Mouse (Mus musculus): ENCODE measurements around the gene C4b. TPM values are rescaled to one million over a fixed set of nuclear protein-coding genes. Genes with fewer than 3 reads are reported as not detected.
"Not testable (repeated sequence)": the region's sequence is repeated elsewhere in the genome, so short reads cannot be mapped to it uniquely, and the experiment has no call there.

Gene C4b
- total RNA-seq, 2 experiments from 2014 or later = 0.93 to 1.8 TPM

DNA sequence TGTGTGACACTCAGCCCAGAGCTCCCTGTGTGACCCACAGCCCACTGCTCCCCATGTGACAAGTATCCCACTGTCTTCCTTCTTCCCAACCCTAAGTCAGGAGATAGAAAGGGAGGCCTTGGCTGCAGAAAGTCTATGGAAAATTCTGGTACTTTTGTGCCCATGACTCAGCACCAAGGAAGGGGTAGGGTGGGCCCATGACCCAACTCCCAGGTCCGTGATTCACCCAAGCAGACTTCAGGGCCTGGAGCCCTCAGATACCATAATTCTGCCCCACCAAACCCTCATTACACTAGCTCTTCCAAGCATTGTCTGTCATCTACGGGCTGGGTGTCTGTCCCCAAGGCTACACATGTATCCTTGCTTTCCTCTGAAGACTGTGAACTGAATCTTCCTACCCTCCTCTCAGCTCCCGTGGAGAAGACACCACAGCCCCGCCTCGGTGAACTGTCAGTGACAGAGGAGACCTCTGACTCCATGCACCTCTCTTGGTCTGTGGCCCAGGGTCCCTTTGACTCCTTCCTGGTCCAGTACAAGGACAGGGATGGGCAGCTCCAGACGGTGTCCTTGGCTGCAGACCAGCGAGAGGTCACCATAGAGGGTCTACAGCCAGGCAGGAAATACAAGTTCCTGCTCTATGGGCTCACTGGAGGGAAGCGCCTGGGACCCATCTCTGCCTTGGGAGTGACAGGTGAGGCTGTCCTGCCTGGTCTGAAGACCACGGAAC, 29.3 kb downstream of the C4b start:
- not testable (repeated sequence) for DNase-seq
- intact Hi-C loops (cut with DNase I; ENCODE audit: low total_unique reads) = loop anchor here (5.0 kb wide), 1 partner anchor 62 kb away; no protein-coding TSS in a partner anchor

DNA sequence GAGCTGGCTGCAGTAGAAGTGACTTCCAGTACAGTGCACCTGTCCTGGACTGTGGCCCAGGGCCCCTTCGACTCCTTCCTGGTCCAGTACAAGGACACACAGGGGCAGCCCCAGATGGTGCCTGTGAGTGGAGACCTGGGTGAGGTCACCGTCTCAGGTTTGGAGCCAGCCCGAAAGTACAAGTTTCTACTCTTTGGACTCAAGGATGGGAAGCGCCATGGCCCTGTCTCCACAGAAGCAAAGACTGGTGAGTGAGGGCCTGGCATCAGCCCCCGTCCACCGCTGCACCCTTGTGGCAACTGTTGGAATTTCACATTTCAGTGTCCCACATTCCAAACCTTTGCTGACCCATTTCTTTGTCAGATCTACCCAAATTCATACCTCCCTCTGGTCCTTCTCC, 30.7 kb downstream of the C4b start:
- intact Hi-C loops (cut with DNase I; ENCODE audit: low total_unique reads) = loop anchor here (5.0 kb wide), 1 partner anchor 61 kb away; no protein-coding TSS in a partner anchor

DNA sequence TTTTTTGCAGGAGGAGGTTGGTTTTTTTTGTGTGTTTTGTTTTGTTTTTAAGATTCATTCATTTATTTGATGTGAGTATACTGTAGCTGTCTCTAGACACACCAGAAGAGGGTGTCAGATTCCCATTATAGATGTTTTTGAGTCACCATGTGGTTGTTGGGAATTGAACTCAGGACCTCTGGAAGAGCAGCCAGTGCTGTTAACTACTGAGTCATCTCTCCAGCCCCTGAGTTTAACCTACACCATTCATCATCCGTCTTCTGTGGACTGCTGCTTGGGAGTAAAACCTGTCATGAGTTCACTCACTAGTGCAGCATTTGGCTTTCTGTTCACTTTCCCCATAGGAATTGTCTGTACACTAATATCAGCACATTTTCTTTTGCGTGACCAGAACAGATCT, 37.2 kb downstream of the C4b start:
- intact Hi-C loops (cut with DNase I; ENCODE audit: low total_unique reads); DNase-seq: not testable (repeated sequence)

More for the DNA sequence above, 30.7 kb downstream of the C4b start:
- peak; percentile 64 for DNase-seq

DNA sequence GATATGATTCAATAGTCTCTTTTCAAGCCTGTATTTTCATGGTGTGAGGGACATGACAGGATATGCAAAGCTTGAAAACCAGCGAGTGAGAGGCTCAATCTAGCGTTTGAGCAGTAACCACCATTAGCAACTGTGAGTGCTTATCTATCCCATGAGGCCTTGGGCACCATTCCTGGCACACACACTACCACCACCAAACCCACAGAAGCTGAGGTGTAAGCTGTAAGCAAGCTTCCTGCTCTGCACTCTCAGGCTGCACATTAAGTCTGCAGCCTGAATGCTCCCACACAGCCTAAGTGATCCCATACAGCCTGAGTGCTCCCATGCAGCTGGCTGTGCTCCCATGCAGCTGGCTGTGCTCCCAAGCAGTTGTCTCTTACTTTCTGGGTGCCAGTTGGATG, 43.0 kb downstream of the C4b start:
- intact Hi-C loops (cut with DNase I; ENCODE audit: low total_unique reads) = no loop called here
- no peak for DNase-seq

DNA sequence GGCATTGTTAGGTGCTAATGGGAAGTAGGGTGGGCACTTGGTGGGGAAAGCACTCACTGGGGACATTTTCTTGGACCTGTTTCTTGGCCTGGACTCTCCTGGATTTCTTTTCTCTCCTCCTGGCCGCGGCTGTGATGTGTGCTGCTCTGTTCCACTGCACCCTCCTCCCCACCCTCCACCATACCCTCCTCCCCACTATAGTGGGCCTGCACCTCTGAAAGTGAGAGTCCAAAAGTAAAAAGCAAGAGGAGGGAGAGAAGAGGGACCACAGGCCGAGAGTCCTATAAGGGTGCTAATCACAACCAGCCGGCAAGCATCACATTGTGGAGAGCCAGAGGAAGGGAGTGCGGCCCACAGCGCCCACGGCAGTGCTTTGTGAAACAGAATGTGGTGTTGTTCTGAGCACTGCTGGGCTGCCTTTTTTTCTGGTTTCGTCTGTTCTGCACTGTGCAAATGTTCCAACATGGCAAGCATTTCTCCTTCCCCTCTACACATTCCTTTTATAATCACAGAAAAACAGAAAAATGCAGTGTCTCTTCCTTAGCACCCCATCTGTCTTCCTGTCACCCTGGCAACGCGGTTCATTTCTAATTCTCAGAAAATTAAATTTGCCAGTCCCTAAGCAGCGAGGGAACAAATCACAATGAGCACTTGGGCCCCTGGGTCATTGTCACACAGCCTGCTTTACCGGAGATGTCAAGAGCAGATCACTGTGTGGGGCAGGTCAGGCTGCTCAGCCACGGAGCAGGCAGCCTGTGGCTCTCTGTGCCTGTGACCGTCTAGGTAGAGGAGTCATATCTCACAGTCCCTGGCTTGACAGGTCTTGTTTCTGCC, 43.9 kb downstream of the C4b start:
- intact Hi-C loops (cut with DNase I; ENCODE audit: low total_unique reads) = no loop called here
- DNase-seq = no peak

DNA sequence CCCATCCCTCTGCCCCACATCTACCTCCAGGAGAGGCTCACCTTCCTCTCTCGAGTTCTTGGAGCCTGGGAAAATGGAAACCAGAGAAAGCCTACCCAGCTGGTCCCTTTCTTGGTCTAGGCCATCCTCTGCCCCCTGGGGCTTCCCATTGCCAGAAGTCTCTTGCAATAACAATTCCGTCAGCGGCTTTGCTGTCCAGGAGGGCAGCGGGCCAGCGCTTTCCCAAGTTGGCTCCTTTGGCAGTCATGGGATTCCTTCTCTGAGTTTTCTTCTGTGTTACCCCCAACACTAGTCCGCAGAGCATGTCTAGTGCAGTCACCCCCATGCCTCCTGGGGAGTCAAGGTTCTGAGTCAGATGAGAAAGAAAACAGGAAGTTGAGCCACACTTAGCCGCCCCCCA, 50.8 kb downstream of the C4b start:
- peak; percentile 91 for DNase-seq
- intact Hi-C loops (cut with DNase I; ENCODE audit: low total_unique reads) = no loop called here

DNA sequence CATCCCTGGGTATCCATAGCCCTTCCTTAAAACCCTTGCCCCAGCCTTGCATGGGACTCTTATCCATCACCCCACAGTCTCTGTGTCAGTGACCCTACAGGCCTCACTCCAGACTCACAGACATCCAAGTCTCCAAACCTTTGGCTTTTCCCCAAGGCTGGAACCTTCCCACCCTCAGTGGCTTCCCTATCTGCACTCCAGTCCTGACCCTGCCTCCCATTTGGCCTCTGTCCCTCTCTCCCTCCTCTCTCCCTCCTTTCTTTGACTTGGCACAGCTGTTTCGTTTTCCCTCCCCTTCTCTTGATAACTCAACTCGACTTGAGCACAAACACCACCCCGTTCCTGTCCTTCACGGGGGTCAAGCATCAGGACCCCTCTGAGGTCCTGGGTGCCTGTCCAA, 53.2 kb downstream of the C4b start:
- DNase-seq = peak; percentile 63
- intact Hi-C loops (cut with DNase I; ENCODE audit: low total_unique reads) = no loop called here

DNA sequence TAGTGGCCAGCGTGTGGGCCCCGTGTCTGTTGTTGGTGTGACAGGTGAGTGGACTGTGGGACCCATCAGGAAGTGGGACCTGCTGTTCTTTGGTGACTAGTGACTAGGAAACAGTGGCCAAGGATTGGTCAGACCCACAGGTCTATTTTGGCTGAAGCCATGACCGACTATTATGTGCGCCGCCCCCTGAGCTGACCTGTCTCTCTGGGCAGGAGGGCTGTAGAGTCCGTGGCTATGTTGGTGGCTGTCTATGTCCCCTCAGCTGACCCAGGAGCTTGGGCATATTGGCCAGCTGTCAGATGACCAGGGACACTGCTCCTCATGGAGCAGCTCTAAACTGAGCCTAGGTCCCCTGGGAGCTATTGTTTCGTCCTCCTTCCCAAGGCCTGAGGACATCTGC, 54.8 kb downstream of the C4b start:
- intact Hi-C loops (cut with DNase I; ENCODE audit: low total_unique reads) = no loop called here
- DNase-seq = no peak

DNA sequence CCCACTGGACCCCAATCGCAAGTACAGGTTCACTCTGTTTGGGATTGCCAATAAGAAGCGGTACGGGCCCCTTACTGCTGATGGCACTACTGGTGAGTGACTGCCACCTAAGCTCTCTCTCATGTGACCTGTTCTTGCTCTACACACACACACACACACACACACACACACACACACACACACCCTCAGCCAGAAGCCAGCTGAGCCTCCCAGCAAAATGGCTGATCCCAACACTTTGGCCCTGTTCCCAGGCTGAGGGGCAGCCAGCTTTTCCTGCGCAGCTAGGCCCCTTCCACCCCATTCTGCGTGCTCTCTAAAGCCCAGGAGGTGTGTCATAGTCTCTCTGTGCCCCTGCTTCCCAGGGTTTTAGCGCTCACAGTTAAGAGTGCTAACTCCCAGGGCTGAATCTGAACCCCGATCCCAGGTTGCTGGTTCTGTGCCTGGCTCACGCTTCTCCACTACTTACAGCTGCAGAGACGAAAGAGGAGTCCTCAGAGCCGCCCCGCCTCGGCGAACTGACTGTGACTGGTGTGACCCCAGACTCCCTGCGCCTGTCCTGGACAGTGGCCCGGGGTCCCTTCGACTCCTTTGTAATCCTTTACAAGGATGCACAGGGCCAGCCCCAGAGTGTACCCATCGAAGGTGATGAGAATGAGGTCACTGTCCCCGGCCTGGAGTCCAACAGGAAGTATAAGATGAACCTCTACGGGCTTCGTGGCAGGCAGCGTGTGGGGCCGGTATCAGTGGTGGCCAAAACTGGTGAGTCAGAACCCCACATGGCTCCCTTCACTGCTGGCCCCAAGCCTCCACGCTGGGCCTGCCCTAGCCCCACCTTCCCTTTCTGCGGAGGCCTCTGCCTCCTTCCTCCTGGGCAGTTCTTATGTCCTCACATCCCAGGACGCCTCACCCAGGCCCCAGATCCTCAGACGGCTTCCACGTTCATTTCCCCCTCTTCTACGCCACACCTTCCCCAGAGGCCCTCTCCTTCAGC, 58.3 kb downstream of the C4b start:
- intact Hi-C loops (cut with DNase I; ENCODE audit: low total_unique reads) = no loop called here

DNA sequence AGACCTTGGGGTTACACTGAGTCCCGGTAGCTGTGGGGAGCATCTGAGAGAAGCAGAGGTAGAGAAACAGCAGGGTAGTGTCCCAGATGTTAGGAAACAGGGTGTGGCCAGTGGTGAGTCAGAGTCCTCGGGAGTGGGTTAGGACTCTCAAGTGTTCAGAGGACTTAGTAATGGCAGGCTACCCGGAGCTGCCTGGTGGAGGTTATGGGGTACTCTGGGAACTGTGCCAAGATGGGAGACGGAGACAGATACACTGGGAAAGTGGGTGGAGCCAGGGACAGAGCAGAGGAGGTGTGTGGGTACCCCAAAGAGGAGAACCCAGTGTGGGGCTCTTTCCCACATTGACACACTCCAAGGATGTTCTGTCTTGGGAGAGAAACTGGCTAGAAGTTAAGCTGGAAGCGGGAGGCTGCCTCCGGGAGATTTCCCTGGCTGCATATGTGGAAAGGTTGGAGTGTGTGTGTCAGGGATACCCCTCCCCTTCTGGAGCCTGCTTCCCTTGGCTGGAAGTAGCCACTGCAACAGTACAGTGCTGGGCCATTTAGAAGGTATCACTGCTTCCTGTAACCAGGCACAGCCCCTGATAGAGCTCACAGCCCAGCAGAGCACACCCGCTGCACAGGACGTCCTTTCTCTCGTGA, 59.3 kb downstream of the C4b start:
- DNase-seq = peak; percentile 53
- intact Hi-C loops (cut with DNase I; ENCODE audit: low total_unique reads) = no loop called here

More for the DNA sequence above, 58.3 kb downstream of the C4b start:
- peak; percentile 88 for DNase-seq

DNA sequence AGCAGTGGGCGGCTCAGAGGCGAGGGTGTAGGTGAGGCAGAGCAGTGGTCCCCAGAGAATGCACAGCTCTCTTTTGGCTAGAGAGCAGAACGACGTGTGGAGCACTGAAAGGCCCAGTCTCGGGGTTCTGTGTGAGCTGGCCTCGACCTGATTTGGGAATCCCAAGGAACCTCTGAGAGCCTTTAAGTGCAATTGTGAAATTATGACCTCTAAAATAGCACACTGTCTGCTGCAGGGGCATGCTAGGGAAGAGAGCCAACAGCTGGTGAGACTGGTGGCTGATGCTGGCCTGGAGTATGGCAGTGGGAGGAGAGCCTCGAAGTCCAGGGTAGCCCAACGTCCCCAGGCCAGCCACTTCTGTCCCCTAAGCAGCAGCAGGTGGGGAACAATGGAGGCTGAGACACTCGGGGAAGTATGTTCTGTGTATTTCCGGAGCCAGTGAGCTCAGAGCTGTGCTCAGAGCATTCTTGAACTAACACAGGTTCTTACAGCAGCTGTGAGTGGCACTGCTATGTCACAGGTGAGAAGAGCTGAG, 59.9 kb downstream of the C4b start:
- no peak for DNase-seq
- intact Hi-C loops (cut with DNase I; ENCODE audit: low total_unique reads) = no loop called here

DNA sequence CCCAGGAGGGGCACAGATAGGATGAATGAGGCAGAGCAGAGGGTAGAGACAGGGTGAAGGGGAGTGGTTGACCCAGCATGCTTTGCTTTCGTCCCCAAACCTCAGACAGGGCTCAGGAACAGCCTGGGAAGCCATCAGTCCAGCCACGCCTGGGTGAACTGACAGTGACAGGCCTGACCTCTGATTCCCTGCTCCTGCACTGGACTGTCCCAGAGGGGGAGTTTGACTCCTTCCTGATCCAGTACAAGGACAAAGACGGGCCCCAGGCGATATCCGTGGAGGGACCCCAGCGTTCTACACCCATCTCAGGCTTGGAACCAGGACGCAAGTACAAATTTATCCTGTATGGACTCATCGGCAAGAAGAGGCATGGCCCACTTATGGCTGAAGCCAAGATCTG, 60.5 kb downstream of the C4b start:
- intact Hi-C loops (cut with DNase I; ENCODE audit: low total_unique reads) = no loop called here
- DNase-seq = no peak

DNA sequence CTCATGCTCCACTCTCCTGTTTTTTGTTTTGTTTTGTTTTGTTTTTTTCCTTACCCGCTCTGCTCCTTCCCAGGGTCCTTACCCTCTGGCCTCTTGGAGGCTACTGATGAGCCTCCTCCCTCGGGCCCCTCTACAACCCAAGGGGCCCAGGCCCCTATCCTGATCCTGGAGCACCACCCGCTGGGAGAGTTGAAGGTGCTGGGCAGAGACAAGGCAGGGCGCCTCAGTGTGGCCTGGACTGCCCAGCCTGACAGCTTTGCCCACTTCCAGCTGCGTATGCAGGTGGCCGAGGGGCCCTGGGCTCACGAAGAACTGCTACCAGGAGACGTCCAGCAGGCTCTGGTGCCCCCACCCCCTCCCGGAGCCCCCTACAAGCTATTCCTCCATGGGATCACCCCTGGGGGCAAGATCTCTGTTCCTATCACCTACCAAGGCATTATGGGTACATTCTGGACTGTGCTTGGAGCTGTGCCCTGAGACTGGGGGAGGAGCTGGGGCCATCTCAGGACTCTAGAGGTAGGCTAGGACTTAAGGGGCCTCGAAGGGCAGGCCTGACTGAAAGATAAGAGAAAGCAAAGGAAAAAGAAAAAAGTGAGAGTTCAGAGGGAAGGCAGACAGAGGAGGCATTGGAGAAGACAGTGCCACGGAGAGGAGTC, 61.7 kb downstream of the C4b start:
- intact Hi-C loops (cut with DNase I; ENCODE audit: low total_unique reads) = no loop called here
- no peak for DNase-seq

DNA sequence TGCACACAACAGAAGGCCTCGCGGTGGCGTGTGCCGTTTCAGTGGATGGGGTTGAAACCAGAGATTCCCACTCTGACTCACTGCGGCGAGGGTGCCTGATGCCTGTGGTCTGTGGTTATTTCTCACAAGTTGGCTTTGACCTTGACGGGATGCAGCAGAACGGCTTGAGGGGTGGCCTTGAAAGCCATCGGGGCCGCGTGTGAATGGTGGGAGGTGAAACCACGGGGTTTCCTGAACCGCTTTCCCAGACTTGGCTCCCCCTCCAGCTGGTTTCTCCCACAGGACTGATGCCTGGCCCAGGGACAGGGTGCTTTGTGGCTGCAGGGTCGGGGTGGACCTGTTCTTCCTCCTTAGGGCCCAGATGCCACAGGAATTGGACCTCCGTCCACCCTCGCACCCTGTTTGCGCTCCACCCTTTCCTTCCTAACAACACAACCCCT, 62.5 kb downstream of the C4b start:
- DNase-seq = no peak
- intact Hi-C loops (cut with DNase I; ENCODE audit: low total_unique reads) = no loop called here

DNA sequence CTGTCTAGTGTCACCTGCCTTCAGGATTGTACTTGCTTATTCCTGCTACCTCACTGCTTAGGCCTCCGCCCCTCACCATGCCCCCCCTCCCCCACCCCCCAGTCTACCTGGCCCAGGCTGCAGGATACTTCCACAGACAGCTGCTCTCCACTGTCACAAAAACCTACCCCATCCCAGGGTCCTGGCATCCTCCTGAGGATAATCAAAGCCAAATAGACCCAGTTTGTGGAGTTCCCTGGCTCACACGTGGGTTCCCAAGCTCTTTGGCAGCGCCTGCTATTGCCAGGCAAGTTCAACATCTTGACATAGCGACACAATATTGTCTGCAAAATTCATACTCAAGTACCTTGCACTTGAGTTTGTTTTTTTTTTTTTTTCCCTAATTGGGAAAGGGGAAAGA, 63.1 kb downstream of the C4b start:
- intact Hi-C loops (cut with DNase I; ENCODE audit: low total_unique reads) = no loop called here
- no peak for DNase-seq

DNA sequence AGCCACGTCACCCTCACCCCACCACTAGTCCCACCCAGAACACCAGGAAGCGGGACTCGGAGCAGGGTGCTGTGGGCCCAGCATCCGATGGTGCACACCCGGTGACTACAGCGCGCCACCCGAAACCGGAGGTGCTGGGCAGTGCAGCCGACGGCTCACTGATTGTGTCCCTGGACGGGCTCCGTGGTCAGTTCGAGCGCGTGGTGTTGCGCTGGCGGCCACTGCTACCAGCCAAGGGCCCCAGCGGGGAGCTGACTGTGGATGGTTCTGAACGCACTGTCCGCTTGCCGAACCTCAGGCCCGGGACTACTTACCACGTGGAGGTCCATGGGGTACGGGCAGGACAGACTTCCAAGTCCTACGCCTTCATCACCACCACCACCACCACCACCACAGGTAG, 63.5 kb downstream of the C4b start:
- DNase-seq = no peak
- intact Hi-C loops (cut with DNase I; ENCODE audit: low total_unique reads) = no loop called here

Data from gastrocnemius, postnatal 14 days (tissue).